Mouse (Mus musculus): Measurements from ENCODE around the gene Adra2b. TPM values are rescaled to one million over a fixed set of nuclear protein-coding genes. Genes with fewer than 3 reads are reported as not detected.

The Adra2b gene
- total and polyA plus RNA-seq, 3 experiments, result not detected

DNA sequence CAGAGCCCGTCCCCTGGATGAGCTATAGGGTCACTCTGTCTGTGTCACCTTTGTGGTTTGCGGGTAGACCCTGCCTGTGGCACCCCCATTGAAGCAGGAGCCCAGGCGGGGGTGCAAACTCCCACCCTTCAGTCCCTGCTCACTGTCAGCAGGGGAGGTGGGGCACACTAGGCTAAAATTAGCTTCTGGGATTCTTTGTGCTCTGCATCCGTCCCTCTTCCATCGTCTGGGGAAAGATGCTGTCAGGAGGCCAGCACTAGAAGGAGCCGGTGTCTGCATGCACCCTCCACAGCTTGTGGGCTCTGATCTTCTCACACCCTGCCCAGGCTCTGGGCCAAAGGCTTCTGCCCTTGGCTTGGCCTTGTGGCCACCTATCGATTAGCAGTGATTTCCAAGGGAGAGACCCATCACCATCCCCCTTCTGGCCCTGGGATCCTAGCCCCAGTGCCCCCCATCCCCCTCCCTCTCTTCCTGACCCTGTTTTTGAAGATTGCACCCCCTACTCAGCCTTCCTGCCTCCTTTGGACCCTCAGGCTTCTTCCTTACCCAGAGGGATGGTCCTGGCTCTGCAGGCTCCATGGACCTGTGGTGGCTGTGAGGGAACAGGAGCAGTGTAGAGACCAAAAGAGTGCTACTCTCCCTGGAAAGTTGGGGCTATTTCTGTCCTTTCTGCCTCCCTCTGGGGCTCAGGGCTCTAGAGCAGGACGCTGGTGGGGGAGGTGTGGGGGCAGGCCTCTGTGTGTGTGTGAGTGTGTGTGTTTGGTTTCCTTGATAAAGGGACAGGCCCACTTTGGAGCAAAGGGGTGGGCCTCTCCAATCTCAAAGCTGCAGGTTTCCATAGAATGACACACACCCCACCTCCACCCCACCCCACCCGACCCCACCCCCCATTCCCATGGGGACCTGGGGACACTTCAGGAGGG is 7.8 kb downstream of the Adra2b start:
- Histone ChIP-seq H3K4me3 (ENCODE audit: control insufficient read depth in 1 of 2, insufficient read depth in 1 of 2, low read depth in 2 of 2, low read length in 2 of 2) (no peak overlapping the region), H3K9me3 (replicated peaks; ENCODE audit: insufficient read depth, low read length) (no peaks in the 10 kb centered on the region), H3K4me1 (ENCODE audit: control insufficient read depth in 1 of 2, insufficient read depth in 2 of 2, low read length in 2 of 2) (no peaks in the 10 kb centered on the region), H3K27me3 (ENCODE audit: control insufficient read depth in 1 of 2, insufficient read depth in 2 of 2, low read length in 2 of 2) (peaks cover 1 to 9% of the 10 kb centered on the region in 2 experiments), H3K36me3 (ENCODE audit: control insufficient read depth in 1 of 2, insufficient read depth in 2 of 2, low read length in 2 of 2) (no peaks in the 10 kb centered on the region), H3K79me2 (ENCODE audit: control insufficient read depth, insufficient read depth, low read length, poor library complexity) (no peaks in the 10 kb centered on the region), H3K27ac (ENCODE audit: control insufficient read depth, low read depth, low read length) (no peak overlapping the region), H3K9ac (ENCODE audit: control insufficient read depth, low read depth, low read length, poor library complexity, severe bottlenecking) (no peak overlapping the region)
- DNase-seq (ENCODE audit: low read depth, low spot score), result no peak
- no peak for TF ChIP-seq TAL1 (IDR thresholded peaks at IDR 0.05; ENCODE audit: low read length)
- TF ChIP-seq ZKSCAN1 (IDR thresholded peaks at IDR 0.05; ENCODE audit: low read depth, low read length), result no peak
- no peak for TF ChIP-seq ETS1 (IDR thresholded peaks at IDR 0.05; ENCODE audit: low read depth, low read length)
- TF ChIP-seq SMC3 (IDR thresholded peaks at IDR 0.05; ENCODE audit: low read depth, low read length), result no peak
- TF ChIP-seq TCF12 (IDR thresholded peaks at IDR 0.05; ENCODE audit: low read depth, low read length), result no peak
- TF ChIP-seq E2F4 (IDR thresholded peaks at IDR 0.05; ENCODE audit: borderline replicate concordance, low read depth, low read length), result no peak
- no peak for TF ChIP-seq KAT2A (conservative IDR thresholded peaks at IDR 0.05; ENCODE audit: low read depth, low read length)
- no peak for TF ChIP-seq MXI1 (IDR thresholded peaks at IDR 0.05; ENCODE audit: low read depth, low read length)
- TF ChIP-seq UBTF (IDR thresholded peaks at IDR 0.05; ENCODE audit: borderline replicate concordance, insufficient read depth, low read depth, low read length), result no peak
- no peak for TF ChIP-seq HCFC1 (IDR thresholded peaks at IDR 0.05; ENCODE audit: low read depth, low read length)
- no peak for TF ChIP-seq NELFE (IDR thresholded peaks at IDR 0.05; ENCODE audit: low read depth, low read length)
- no peak for TF ChIP-seq MYB (IDR thresholded peaks at IDR 0.05; ENCODE audit: low read depth, low read length)
- no peak for TF ChIP-seq CTCF (IDR thresholded peaks at IDR 0.05 in 2 of 3, conservative IDR thresholded peaks at IDR 0.05 in 1 of 3; ENCODE audit: control insufficient read depth in 1 of 3, insufficient read depth in 1 of 3, low read depth in 2 of 3, low read length in 3 of 3, poor library complexity in 1 of 3, severe bottlenecking in 1 of 3)
- no peak for TF ChIP-seq CHD1 (IDR thresholded peaks at IDR 0.05; ENCODE audit: low read depth, low read length)
- TF ChIP-seq MYC (IDR thresholded peaks at IDR 0.05; ENCODE audit: low read depth, low read length), result no peak

- H3K36me3 ChIP-seq (ENCODE audit: control insufficient read depth in 1 of 2, insufficient read depth in 2 of 2, low read length in 2 of 2), result no peaks in the 10 kb centered on the region
- H3K4me3 ChIP-seq (ENCODE audit: control insufficient read depth in 1 of 2, insufficient read depth in 1 of 2, low read depth in 2 of 2, low read length in 2 of 2), result no peak overlapping the region
- TF ChIP-seq E2F4 (IDR thresholded peaks at IDR 0.05; ENCODE audit: borderline replicate concordance, low read depth, low read length) (no peak), CHD1 (IDR thresholded peaks at IDR 0.05; ENCODE audit: low read depth, low read length) (no peak), GABPA (IDR thresholded peaks at IDR 0.05; ENCODE audit: low read depth, low read length) (no peak), MAFK (IDR thresholded peaks at IDR 0.05; ENCODE audit: borderline replicate concordance, low read depth, low read length) (no peak), MYB (IDR thresholded peaks at IDR 0.05; ENCODE audit: low read depth, low read length) (no peak), MAX (IDR thresholded peaks at IDR 0.05; ENCODE audit: low read length) (no peak)
- H3K4me1 ChIP-seq (ENCODE audit: control insufficient read depth in 1 of 2, insufficient read depth in 2 of 2, low read length in 2 of 2), result no peaks in the 10 kb centered on the region
- no peaks in the 10 kb centered on the region for H3K9me3 ChIP-seq (replicated peaks; ENCODE audit: insufficient read depth, low read length)
- peaks cover 0 to 6% of the 10 kb centered on the region in 2 experiments; a peak in 3 of 4 replicates for H3K27me3 ChIP-seq (ENCODE audit: control insufficient read depth in 1 of 2, insufficient read depth in 2 of 2, low read length in 2 of 2)
- H3K27ac ChIP-seq (ENCODE audit: control insufficient read depth, low read depth, low read length), result no peak overlapping the region
- no peaks in the 10 kb centered on the region for H3K79me2 ChIP-seq (ENCODE audit: control insufficient read depth, insufficient read depth, low read length, poor library complexity)
- no peak overlapping the region for H3K9ac ChIP-seq (ENCODE audit: control insufficient read depth, low read depth, low read length, poor library complexity, severe bottlenecking)
- no peak for DNase-seq (ENCODE audit: low read depth, low spot score)
Observed at GRCm38 (mm10) chr2:127371484-127371861, 8.5 kb downstream of the Adra2b start.
